Mouse (Mus musculus): Measurements from ENCODE around the gene Abcb11.

Gene Abcb11

DNA sequence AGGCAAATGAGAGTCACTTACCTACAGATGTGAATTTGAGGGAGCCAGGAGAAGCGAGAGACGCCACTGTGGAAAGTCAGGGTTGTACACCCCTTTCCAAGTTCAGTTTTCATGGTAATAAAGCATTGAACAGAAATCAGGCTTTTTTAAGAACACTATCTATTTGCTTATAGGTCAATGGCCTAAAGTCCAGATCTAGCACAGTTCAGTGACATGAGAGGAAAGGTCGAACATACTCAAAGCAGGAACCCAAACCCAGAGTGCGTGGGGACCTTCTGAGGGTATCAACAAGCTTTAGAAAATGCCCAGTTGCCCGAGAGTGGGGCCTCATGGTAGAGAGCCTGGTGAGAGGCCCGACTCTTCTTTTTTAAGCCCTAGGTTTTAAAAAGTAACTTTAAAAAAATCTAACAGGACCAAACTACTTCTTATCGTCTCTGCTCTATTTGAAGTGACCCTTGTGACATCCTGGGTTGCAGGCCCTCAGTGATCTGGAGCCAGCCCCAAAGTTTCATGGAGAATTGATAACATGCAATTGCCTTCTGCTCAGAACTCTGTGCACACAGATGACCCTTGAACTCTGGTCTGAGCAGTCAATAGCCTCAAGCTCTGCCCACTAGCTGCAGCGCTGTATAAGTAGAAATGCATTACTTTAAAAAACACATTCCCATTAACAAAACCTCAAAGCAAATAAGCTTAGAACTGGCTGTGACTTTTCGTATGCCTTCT lies at the start of gene Abcb11:
Gene Abcb11 (minus strand): TSS at position 121 of the 726 bp plus-strand sequence.
- peak; percentile 65; the same call in 1 of the 2 replicates for TF ChIP-seq GATA4 (IDR thresholded peaks at IDR 0.05; ENCODE audit: insufficient replicate concordance, low read length)

DNA sequence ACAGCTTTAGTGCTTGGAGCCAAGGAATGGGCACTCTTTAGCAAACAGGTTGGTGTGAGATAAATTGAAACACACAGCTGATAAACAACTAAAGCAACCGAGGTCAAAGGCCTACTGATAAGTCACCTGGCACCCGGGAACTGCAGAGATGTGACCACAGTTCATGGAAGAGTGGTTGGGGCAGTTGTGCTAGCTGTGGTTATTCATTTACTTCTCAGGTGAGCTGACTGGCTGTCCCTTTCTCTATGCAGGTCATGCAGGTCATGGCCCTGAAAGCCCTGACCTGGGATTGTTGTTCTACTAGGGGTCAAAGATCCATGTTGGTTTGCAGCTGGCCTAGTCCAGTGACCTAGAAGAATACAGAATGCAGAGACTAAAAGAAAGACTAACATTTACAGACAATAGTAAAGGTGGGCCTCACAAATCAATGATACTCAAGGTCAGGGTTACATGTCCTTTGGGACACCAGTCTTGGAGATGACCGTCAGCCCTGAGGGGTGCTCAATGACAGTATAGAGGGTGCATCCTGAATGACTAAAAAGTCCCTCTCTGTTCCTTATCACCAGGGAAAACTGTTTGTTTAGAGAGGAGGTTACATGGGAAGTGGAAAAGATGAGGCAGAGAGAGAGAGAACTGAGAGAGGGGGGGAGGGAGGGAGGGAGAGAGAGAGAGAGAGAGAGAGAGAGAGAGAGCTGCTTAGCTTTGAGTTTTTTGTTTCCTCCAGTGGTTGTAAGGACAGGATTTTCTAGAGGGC lies 43.9 kb upstream of the Abcb11 start:
- TF ChIP-seq GATA4 (IDR thresholded peaks at IDR 0.05; ENCODE audit: insufficient replicate concordance, low read length), result peak; percentile 98

GRCm38 (mm10) chr2:69382838-69383237 lies 40.4 kb upstream of the Abcb11 start:
- no peak for TF ChIP-seq GATA4 (IDR thresholded peaks at IDR 0.05; ENCODE audit: insufficient replicate concordance, low read length)

- no peak for TF ChIP-seq GATA4 (IDR thresholded peaks at IDR 0.05; ENCODE audit: insufficient replicate concordance, low read length)
Observed at GRCm38 (mm10) chr2:69381740-69382139, 39.3 kb upstream of the Abcb11 start.

GRCm38 (mm10) chr2:69380281-69380680 lies 37.9 kb upstream of the Abcb11 start, which contains the start of gene Dhrs9:
Dhrs9 (plus strand) TSS chr2:69380445.
- no peak for TF ChIP-seq GATA4 (IDR thresholded peaks at IDR 0.05; ENCODE audit: insufficient replicate concordance, low read length)

DNA sequence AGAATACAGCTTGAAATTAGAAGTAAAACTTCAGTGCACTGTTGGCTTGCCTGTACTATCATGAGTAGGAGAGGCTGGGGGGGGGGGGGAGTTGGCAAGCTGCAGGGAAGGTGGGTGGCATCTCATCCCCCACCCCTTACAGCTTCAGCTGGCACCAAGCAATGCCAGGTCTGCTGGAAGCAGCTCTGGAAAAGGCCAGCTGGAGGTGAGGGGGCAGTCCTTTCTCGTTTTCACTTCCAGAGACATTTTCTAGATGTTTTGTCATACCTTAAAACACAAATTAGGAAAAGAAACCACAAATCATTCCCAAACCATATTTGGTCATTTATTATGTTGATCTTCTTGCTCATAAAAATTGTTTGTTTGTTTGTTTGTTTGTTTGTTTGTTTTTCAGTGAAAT lies 37.4 kb upstream of the Abcb11 start:
- no peak for TF ChIP-seq GATA4 (IDR thresholded peaks at IDR 0.05; ENCODE audit: insufficient replicate concordance, low read length)

GRCm38 (mm10) chr2:69376780-69377179 lies 34.4 kb upstream of the Abcb11 start:
- no peak for TF ChIP-seq GATA4 (IDR thresholded peaks at IDR 0.05; ENCODE audit: insufficient replicate concordance, low read length)

DNA sequence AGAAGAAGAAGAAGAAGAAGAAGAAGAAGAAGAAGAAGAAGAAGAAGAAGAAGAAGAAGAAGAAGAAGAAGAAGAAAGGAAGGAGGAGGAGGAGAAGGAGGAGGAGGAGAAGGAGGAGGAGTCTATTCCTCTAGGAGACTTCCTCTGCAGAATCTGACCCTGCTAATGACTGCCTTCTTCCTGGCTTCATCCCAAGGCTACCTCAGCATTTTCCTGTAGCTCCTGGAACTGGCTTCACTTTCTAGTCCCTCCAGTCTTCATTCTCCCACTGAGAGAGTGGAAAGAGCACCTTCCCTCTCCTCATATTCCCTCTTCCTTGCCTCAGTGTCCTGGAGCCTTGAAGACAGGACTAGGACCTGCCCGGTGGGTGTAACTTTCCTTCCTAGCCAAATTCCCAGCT lies 22.9 kb upstream of the Abcb11 start:
- no peak for TF ChIP-seq GATA4 (IDR thresholded peaks at IDR 0.05; ENCODE audit: insufficient replicate concordance, low read length)

DNA sequence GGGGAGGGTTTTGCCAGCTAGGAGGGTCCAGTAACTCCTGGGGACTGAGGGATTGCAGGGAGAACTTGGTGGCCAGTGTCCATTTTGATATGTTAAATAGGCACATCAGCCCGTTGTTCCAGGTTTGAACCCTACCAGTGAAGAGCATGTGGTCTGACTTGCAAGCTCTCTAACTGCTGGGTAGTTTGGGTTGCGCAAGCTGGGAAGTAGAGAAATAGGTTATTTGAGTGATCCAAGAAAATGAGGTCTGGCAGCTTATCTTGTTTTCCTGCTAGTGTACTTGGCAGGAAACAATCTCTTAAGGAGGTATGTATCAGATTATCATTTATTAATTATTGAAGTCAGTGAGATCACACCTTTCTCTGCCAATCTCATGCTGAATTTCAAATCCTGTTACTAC lies 22.4 kb upstream of the Abcb11 start:
- TF ChIP-seq GATA4 (IDR thresholded peaks at IDR 0.05; ENCODE audit: insufficient replicate concordance, low read length), result no peak

- TF ChIP-seq GATA4 (IDR thresholded peaks at IDR 0.05; ENCODE audit: insufficient replicate concordance, low read length), result no peak
Observed at GRCm38 (mm10) chr2:69341506-69341905, 910 bp downstream of the Abcb11 start.

- no peak for TF ChIP-seq GATA4 (IDR thresholded peaks at IDR 0.05; ENCODE audit: insufficient replicate concordance, low read length)
Observed at GRCm38 (mm10) chr2:69328509-69329163, 13.8 kb downstream of the Abcb11 start.

DNA sequence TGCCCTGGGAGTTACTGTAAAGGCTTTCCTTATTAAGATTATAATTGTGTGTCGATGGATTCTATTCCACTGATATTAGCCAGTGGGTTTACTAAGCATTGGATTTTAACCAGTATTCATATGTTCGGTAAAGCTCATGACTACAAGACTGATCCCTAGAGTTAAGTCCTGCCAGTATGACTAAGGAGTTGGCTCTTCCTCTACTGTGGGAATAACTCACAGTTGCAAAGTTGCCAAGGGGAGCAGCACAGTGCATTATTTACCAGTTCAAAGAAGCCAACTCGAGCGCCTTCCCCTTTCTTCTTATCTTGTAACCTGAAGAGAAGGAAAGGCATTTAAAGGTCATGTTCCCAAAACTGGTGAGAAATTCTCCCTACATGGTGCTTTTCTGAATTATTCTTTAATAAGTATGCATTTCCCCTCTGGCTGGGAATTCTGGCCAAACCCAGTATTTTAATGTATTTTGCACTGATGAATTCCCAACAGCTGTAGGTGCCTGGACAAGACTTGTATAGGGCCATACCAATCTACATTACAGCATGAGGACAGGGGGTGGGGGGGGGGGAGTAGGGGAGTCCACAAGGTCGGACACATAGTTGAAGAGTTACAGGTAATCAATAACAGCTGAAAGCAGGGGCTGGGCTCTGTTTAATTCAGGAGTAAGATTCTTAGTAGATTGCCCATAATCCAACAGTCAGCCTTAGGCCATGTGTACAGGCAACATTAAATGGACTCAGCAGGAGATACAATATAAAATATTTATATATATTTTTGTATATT lies 17.3 kb downstream of the Abcb11 start:
- TF ChIP-seq GATA4 (IDR thresholded peaks at IDR 0.05; ENCODE audit: insufficient replicate concordance, low read length), result no peak

- no peak for TF ChIP-seq GATA4 (IDR thresholded peaks at IDR 0.05; ENCODE audit: insufficient replicate concordance, low read length)
Observed at GRCm38 (mm10) chr2:69323018-69323417, 19.4 kb downstream of the Abcb11 start.

DNA sequence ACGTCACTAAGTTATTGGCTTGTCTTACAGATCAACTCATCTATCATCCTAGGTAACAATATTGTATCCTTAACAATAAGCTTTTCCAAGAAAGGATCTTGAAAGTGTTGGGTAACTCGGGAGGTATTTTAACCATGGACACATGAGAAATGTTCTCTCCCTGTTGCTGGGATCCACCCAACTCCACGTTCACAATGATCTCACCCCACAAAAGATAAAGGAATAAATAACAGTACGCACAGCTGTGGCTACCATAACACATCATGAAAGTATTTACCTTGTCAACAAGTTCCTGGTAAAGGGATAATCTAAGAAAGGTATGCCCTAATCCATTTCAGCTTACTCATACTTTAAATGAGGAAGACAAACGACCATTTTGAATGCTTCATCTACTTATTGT lies 21.0 kb downstream of the Abcb11 start:
- TF ChIP-seq GATA4 (IDR thresholded peaks at IDR 0.05; ENCODE audit: insufficient replicate concordance, low read length), result no peak

DNA sequence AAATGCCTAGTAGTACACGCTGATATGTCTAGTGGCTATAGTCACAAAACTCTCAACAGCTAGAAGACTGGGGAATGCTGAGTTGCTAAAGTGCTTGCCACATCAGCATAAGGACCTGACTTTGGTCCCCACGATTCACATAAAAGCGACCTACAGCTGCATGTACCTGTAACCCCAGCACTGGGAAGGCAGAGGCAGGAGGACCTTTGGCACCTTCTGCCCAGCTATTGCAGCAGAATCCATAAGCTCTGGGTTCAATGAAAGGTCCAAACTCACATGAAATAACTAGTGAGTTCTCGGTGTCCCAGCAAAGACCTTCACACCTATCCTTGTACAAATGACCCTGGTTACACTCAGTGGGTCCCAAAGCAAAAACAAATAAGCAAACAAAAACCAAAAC lies 31.1 kb downstream of the Abcb11 start:
- no peak for TF ChIP-seq GATA4 (IDR thresholded peaks at IDR 0.05; ENCODE audit: insufficient replicate concordance, low read length)
